Mouse (Mus musculus) forebrain, embryonic 10.5 days (tissue): Measurements from ENCODE around the gene Slc12a9. TPM values are rescaled to one million over a fixed set of nuclear protein-coding genes. Genes with fewer than 3 reads are reported as not detected.
"Not testable (repeated sequence)": the region's sequence is repeated elsewhere in the genome, so short reads cannot be mapped to it uniquely, and the experiment has no call there.

ENCODE experiments used
- DNase-seq: peaks from one replicate; pipeline ENCODE4 v3.0.0-alpha.2; 2017; ENCODE audit warnings: low spot score; ENCODE audit errors: extremely low spot score
- H3K27ac ChIP-seq: fragments of 300-500 bp; sonication (generic); 2 replicates; pipeline ENCODE4 v1.5.1; 2016; ENCODE audit warnings: mild to moderate bottlenecking
- H3K27me3 ChIP-seq: fragments of 300-500 bp; sonication (generic); 2 replicates; pipeline ENCODE4 v1.6.1; 2016; ENCODE audit warnings: mild to moderate bottlenecking; ENCODE audit not compliant: poor library complexity, severe bottlenecking
- H3K36me3 ChIP-seq: fragments of 300-500 bp; sonication (generic); replicated peaks from 2 replicates; pipeline ENCODE4 v1.6.1; 2016; ENCODE audit warnings: mild to moderate bottlenecking, moderate library complexity
- H3K4me1 ChIP-seq: fragments of 300-500 bp; sonication (generic); 2 replicates; pipeline ENCODE4 v1.6.1; 2016
- H3K4me3 ChIP-seq: fragments of 300-500 bp; sonication (generic); 2 replicates; pipeline ENCODE4 v1.5.1; 2016; ENCODE audit warnings: mild to moderate bottlenecking, moderate library complexity
- H3K9me3 ChIP-seq: fragments of 300-500 bp; sonication (generic); 2 replicates; pipeline ENCODE4 v1.6.1; 2016; ENCODE audit warnings: mild to moderate bottlenecking, moderate library complexity
- WGBS: fragments of 180-500 bp; shearing (Covaris S2); methylation state at CpG from one replicate; pipeline ENCODE4 v1.1.7; 2016; 5-methylcytosine and 5-hydroxymethylcytosine counted together
- polyA plus RNA-seq: library from polyadenylated mRNA; unstranded; fragments of >200 nt; fragmentation: Nextera tagmentation; extraction: Ambion mirVana; gene quantifications from 2 replicates; pipeline ENCODE4 v1.2.1, GENCODE M21; 2016

Slc12a9 gene
- polyA plus RNA-seq, 1 experiment from 2014 or later: 10.6 TPM

GRCm38 (mm10) chr5:137288999-137289470 lies 44.4 kb downstream of the Slc12a9 start:
- Histone ChIP-seq H3K27ac (peak overlapping the region; percentile 69), H3K4me3 (peak overlapping the region; percentile 55), H3K4me1 (peaks cover 50% of the 10 kb centered on the region), H3K27me3 (peaks cover 63% of the 10 kb centered on the region), H3K9me3 (peaks cover 4% of the 10 kb centered on the region; the same call in 1 of the 2 replicates), H3K36me3 (no peaks in the 10 kb centered on the region)
- peak; percentile 65 for DNase-seq
- 2% methylated on average over 25 of the region's 25 CpGs for WGBS

- H3K36me3 ChIP-seq: no peaks in the 10 kb centered on the region
- H3K9me3 ChIP-seq: peaks cover 8% of the 10 kb centered on the region; the same call in 1 of the 2 replicates
- H3K4me1 ChIP-seq: peaks cover 41% of the 10 kb centered on the region
- peaks cover 63% of the 10 kb centered on the region for H3K27me3 ChIP-seq
- H3K27ac ChIP-seq: peak overlapping the region; percentile 69
- DNase-seq: no peak
- peak overlapping the region; percentile 55 for H3K4me3 ChIP-seq
- under 1% methylated on average over 61 of the region's 65 CpGs for WGBS
Observed at GRCm38 (mm10) chr5:137287953-137288743, 45.2 kb downstream of the Slc12a9 start.

- Histone ChIP-seq H3K27ac (peak within 1 kb of the TSS; percentile 69), H3K4me3 (peak within 1 kb of the TSS; percentile 55), H3K4me1 (peaks cover 37% of the 10 kb centered on the region), H3K27me3 (peaks cover 54% of the 10 kb centered on the region), H3K9me3 (peaks cover 13% of the 10 kb centered on the region; the same call in 1 of the 2 replicates), H3K36me3 (no peaks in the 10 kb centered on the region)
- under 1% methylated on average over 40 of the region's 40 CpGs for WGBS
- DNase-seq: peak; percentile 68
Observed at GRCm38 (mm10) chr5:137287032-137287952, 46.1 kb downstream of the Slc12a9 start, which contains the start of gene Ache. Ache (plus strand) TSS chr5:137287519.

- peak; percentile 90 for DNase-seq
- H3K4me1 ChIP-seq: peaks cover 37% of the 10 kb centered on the region
- peaks cover 48% of the 10 kb centered on the region for H3K27me3 ChIP-seq
- peaks cover 13% of the 10 kb centered on the region; the same call in 1 of the 2 replicates for H3K9me3 ChIP-seq
- H3K27ac ChIP-seq: peak overlapping the region; percentile 69
- WGBS: under 1% methylated on average over 16 of the region's 16 CpGs
- no peaks in the 10 kb centered on the region for H3K36me3 ChIP-seq
- H3K4me3 ChIP-seq: peak overlapping the region; percentile 55
Observed at GRCm38 (mm10) chr5:137286655-137287031, 46.8 kb downstream of the Slc12a9 start.

DNA sequence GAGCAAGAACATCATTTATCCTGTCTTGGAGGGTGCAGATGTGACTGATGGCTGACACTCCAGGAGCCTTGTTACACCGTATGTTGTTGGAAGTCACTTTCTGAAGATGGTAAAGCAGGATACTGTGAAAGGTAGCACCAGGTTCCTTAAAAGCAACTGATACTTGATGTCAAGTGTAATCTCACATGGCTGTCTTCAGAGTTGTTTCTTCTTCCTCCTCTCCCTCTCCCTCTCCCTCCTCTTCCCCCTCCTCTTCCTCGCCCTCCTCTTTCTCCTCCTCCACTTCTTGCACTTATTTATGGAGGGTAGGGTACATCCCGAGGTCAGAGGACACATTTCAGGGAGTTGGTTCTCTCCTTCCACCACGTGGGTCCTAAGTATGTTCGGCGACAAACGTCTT lies 47.4 kb downstream of the Slc12a9 start:
- H3K36me3 ChIP-seq: no peaks in the 10 kb centered on the region
- H3K4me3 ChIP-seq: no peak overlapping the region
- no peak for DNase-seq
- 63% methylated on average over 7 of the region's 7 CpGs for WGBS
- peaks cover 13% of the 10 kb centered on the region; the same call in 1 of the 2 replicates for H3K9me3 ChIP-seq
- H3K4me1 ChIP-seq: peaks cover 36% of the 10 kb centered on the region
- H3K27me3 ChIP-seq: peaks cover 41% of the 10 kb centered on the region
- H3K27ac ChIP-seq: no peak overlapping the region

DNA sequence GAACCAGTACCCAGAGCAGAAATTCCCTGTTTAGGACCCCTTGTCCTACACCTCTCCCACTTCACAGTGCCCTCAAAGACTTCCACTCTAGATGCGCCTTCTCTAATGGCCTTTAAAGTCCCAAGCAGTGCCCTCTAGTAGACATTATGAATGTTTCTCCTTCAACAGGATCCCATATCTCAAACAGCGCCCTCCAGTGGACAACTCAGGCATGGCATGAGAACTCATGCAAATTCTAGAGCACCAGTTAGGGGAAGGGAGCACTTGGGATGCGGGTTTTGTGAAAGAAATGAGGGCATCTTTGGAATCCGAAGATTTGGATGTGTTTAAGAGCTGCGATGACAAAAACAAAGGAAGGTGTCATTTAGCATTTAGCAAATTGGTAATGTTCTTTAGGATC lies 48.4 kb downstream of the Slc12a9 start:
- no peak for DNase-seq
- Histone ChIP-seq H3K4me3 (no peak overlapping the region), H3K27ac (no peak overlapping the region), H3K9me3 (peaks cover 13% of the 10 kb centered on the region; the same call in 1 of the 2 replicates), H3K27me3 (peaks cover 32% of the 10 kb centered on the region), H3K4me1 (peaks cover 29% of the 10 kb centered on the region), H3K36me3 (no peaks in the 10 kb centered on the region)
- 64% methylated on average over 5 of the region's 5 CpGs for WGBS

DNA sequence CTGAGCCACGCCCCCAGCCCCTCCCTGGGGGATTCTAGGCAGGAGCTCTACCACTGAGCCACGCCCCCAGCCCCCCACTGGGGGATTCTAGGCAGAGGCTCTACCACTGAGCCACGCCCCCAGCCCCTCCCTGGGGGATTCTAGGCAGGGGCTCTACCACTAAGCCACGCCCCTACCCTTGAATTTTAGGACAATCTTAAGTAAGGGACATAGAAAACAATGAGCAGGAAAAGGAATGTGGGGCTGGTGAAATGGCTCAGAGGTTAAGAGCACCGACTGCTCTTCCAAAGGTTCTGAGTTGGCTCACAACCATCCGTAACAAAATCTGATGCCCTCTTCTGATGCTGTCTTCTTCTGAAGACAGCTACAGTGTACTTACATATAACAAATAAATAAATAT lies 49.0 kb downstream of the Slc12a9 start:
- H3K9me3 ChIP-seq: peaks cover 13% of the 10 kb centered on the region; the same call in 1 of the 2 replicates
- H3K4me3 ChIP-seq, DNase-seq, H3K36me3 ChIP-seq, H3K27ac ChIP-seq: not testable (repeated sequence)
- 83% methylated on average over 6 of the region's 6 CpGs for WGBS
- peaks cover 25% of the 10 kb centered on the region for H3K27me3 ChIP-seq
- peaks cover 27% of the 10 kb centered on the region for H3K4me1 ChIP-seq

GRCm38 (mm10) chr5:137277360-137278342 lies 55.7 kb downstream of the Slc12a9 start:
- no peak overlapping the region for H3K4me3 ChIP-seq
- no peaks in the 10 kb centered on the region for H3K36me3 ChIP-seq
- H3K27ac ChIP-seq: no peak overlapping the region
- DNase-seq: no peak
- 65% methylated on average over 18 of the region's 18 CpGs for WGBS
- peaks cover 20% of the 10 kb centered on the region; the same call in 1 of the 2 replicates for H3K9me3 ChIP-seq
- peaks cover 3% of the 10 kb centered on the region; the same call in 1 of the 2 replicates for H3K4me1 ChIP-seq
- no peaks in the 10 kb centered on the region for H3K27me3 ChIP-seq

- Histone ChIP-seq H3K4me1 (peaks cover 11% of the 10 kb centered on the region), H3K27ac (peak overlapping the region; percentile 70), H3K9me3 (peaks cover 6% of the 10 kb centered on the region; the same call in 1 of the 2 replicates), H3K27me3 (no peaks in the 10 kb centered on the region), H3K4me3 (no peak overlapping the region; the same call in 1 of the 2 replicates), H3K36me3 (no peaks in the 10 kb centered on the region)
- no peak for DNase-seq
- WGBS: 37% methylated on average over 18 of the region's 18 CpGs
Observed at GRCm38 (mm10) chr5:137268131-137268910, 65.1 kb downstream of the Slc12a9 start.

DNA sequence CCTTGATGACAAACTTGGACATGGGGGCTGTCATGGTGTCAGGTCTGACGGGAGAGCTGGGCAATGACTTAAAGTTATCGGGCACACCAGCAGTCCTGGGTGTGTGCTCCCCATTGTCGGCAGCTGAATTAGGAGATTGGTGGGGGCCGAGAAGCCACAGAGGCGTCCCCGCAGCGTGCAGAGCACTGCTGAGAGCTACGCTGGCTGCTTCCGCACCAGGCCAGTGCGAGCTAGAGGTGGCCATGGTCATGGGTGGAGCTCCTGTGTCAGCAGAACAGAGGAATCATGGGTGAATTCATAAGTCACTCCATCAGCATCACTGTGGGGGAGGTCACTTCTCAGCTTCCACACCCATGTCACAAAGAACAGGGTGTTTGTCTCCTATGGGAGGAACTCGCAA lies 68.6 kb downstream of the Slc12a9 start:
- WGBS: 91% methylated on average over 11 of the region's 11 CpGs
- no peak for DNase-seq
- H3K4me1 ChIP-seq: peaks cover 11% of the 10 kb centered on the region
- H3K9me3 ChIP-seq: no peaks in the 10 kb centered on the region
- H3K27me3 ChIP-seq: no peaks in the 10 kb centered on the region
- H3K27ac ChIP-seq: no peak overlapping the region
- no peaks in the 10 kb centered on the region for H3K36me3 ChIP-seq
- no peak overlapping the region for H3K4me3 ChIP-seq
